Mouse (Mus musculus): ENCODE data around the gene Cerk.

Cerk gene

DNA sequence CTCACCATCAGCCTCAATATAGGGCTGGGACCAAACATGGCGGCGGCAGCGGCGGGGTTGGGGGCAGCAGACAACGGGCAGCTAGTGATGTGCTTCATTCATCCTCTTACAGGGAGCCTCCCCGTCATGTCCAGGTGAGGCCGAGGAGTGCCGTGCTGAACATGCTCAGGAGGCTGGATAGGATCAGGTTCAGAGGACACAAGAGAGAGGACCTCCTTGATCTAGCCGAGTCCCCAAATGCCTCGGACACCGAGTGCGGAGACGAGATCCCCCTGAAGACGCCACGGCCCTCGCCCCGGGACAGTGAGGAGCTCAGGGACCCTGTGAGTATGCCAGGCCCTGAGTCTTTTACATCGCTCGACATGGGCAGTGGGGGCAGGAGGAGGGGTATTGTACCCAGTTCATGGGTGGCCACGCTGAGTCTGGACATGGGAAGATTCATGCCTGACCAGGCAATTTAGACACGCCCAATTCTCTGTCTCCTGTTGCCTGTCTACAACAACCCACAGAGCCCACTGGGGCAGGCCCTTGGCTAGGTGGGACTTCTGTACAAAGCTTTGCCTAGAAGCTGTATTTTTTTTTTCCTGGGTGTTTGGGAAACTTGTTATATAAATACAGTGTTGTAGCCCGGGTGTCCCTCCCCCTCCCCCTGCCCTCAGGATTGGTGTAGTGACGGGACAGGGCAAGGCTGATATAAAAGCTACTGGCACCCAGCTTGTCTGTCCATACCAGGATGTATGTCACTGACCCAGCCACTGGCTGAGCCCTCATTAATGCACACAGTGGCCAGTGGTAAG is 94.5 kb downstream of the Cerk start:
- DNase-seq (ENCODE audit: extremely low spot score) = no peak

DNA sequence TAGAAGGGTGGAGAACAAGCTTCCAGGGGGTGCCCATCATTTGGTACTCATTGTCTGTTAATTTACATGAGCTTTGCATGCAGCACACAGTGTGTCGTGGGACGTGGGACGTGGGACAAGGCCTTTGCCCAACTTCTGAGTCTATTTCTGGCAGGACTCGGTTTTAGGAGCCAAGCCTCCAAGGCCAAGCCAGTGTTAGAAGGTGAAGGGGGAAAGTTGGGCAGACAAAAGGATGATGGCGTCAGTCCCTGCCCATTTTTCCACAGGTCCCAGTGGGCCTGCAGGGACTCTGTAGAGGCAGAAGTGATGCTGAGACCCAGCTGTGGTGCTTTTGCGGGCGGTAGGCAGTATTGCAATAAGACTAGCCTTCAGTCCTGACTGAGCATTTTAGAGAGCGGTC is 95.4 kb downstream of the Cerk start:
- no peak for DNase-seq (ENCODE audit: extremely low spot score)

DNA sequence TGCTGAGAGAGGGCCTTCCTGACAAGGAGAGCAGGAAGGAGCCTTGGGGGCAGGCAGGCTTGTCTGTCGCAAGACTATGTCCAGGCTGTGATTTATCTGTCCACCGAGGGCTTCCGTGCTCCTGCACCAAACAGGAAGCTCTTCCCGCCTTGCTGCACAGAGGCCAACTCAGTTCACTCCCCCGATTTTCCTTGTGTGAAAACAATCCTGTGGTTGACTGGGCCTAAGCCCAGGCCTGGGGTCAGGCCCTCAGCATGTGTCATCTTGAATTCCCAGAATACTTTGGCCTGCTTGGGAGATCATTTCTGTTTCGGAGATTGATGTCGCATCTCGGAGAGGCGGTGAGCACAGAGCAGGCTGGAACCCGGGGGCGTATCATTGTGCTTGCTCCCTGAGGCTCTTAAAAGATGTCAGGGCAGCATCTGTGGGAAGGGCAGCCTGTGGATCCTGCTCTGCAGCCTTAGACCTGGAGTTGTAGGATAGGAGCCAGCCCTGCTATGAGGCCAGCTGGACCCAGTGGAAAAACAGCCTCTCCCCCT is 95.9 kb downstream of the Cerk start:
- DNase-seq (ENCODE audit: extremely low spot score) = peak; percentile 52

All from embryo, embryonic 9.5 days (tissue).